Mouse (Mus musculus): ENCODE measurements around the gene Dao. TPM values are rescaled to one million over a fixed set of nuclear protein-coding genes. Genes with fewer than 3 reads are reported as not detected.

Dao gene
- polyA plus RNA-seq, 1 experiment from 2014 or later, result not detected

- WGBS, result 80% methylated on average over 8 of the region's 8 CpGs
- ATAC-seq (ENCODE audit: low read depth) (no peak), DNase-seq (ENCODE audit: low spot score) (no peak)
- H3K36me3 ChIP-seq (ENCODE audit: control insufficient read depth, insufficient read depth, low read length), result peaks cover 8% of the 10 kb centered on the region; the same call in 1 of the 2 replicates
- H3K9ac ChIP-seq (ENCODE audit: low read depth, low read length), result no peak overlapping the region
- no peaks in the 10 kb centered on the region for H3K27me3 ChIP-seq (replicated peaks; ENCODE audit: control insufficient read depth, insufficient read depth, low read length)
- no peak overlapping the region for H3K4me3 ChIP-seq (ENCODE audit: low read depth, low read length)
- H3K9me3 ChIP-seq (ENCODE audit: control insufficient read depth, low read length), result no peaks in the 10 kb centered on the region
- no peak overlapping the region for H3K27ac ChIP-seq (replicated peaks; ENCODE audit: low read depth, low read length)
- H3K4me2 ChIP-seq (ENCODE audit: low read depth, low read length), result no peak overlapping the region
- peaks cover 23% of the 10 kb centered on the region for H3K4me1 ChIP-seq (ENCODE audit: control insufficient read depth, insufficient read depth, low read length)
These were observed 26.9 kb upstream of the Dao start for GRCm38 (mm10) chr5:113976597-113976996.

- H3K9ac ChIP-seq (ENCODE audit: low read depth, low read length), result no peak overlapping the region
- H3K36me3 ChIP-seq (ENCODE audit: control insufficient read depth, insufficient read depth, low read length), result peaks cover 8% of the 10 kb centered on the region; the same call in 1 of the 2 replicates
- peaks cover 23% of the 10 kb centered on the region for H3K4me1 ChIP-seq (ENCODE audit: control insufficient read depth, insufficient read depth, low read length)
- H3K4me2 ChIP-seq (ENCODE audit: low read depth, low read length), result no peak overlapping the region
- no peaks in the 10 kb centered on the region for H3K9me3 ChIP-seq (ENCODE audit: control insufficient read depth, low read length)
- no peak for ATAC-seq (ENCODE audit: low read depth)
- H3K27ac ChIP-seq (replicated peaks; ENCODE audit: low read depth, low read length), result peak overlapping the region; percentile 28; the same call in 1 of the 2 replicates
- WGBS, result 61% methylated on average over 8 of the region's 8 CpGs
- H3K27me3 ChIP-seq (replicated peaks; ENCODE audit: control insufficient read depth, insufficient read depth, low read length), result no peaks in the 10 kb centered on the region
- DNase-seq (ENCODE audit: low spot score), result no peak
- H3K4me3 ChIP-seq (ENCODE audit: low read depth, low read length), result no peak overlapping the region
These were observed 26.2 kb upstream of the Dao start for GRCm38 (mm10) chr5:113977309-113977708.

GRCm38 (mm10) chr5:113980511-113980910, 23.0 kb upstream of the Dao start:
- no peak overlapping the region for H3K27ac ChIP-seq (replicated peaks; ENCODE audit: low read depth, low read length)
- no peak for ATAC-seq (ENCODE audit: low read depth)
- peaks cover 11% of the 10 kb centered on the region for H3K4me1 ChIP-seq (ENCODE audit: control insufficient read depth, insufficient read depth, low read length)
- H3K27me3 ChIP-seq (replicated peaks; ENCODE audit: control insufficient read depth, insufficient read depth, low read length), result no peaks in the 10 kb centered on the region
- no peak overlapping the region for H3K4me3 ChIP-seq (ENCODE audit: low read depth, low read length)
- 75% methylated on average over 1 of the region's 1 CpGs for WGBS
- H3K9ac ChIP-seq (ENCODE audit: low read depth, low read length), result no peak overlapping the region
- H3K9me3 ChIP-seq (ENCODE audit: control insufficient read depth, low read length), result no peaks in the 10 kb centered on the region
- no peak overlapping the region for H3K4me2 ChIP-seq (ENCODE audit: low read depth, low read length)
- DNase-seq (ENCODE audit: low spot score), result no peak
- peaks cover 8% of the 10 kb centered on the region; the same call in 1 of the 2 replicates for H3K36me3 ChIP-seq (ENCODE audit: control insufficient read depth, insufficient read depth, low read length)

- ATAC-seq (ENCODE audit: low read depth) (no peak), DNase-seq (ENCODE audit: low spot score) (no peak)
- H3K4me3 ChIP-seq (ENCODE audit: low read depth, low read length), result no peak overlapping the region
- no peak overlapping the region for H3K4me2 ChIP-seq (ENCODE audit: low read depth, low read length)
- H3K36me3 ChIP-seq (ENCODE audit: control insufficient read depth, insufficient read depth, low read length), result peaks cover 8% of the 10 kb centered on the region; the same call in 1 of the 2 replicates
- H3K4me1 ChIP-seq (ENCODE audit: control insufficient read depth, insufficient read depth, low read length), result peaks cover 7% of the 10 kb centered on the region; the same call in 1 of the 2 replicates
- no peak overlapping the region for H3K9ac ChIP-seq (ENCODE audit: low read depth, low read length)
- H3K27me3 ChIP-seq (replicated peaks; ENCODE audit: control insufficient read depth, insufficient read depth, low read length), result no peaks in the 10 kb centered on the region
- WGBS, result 87% methylated on average over 6 of the region's 6 CpGs
- no peaks in the 10 kb centered on the region for H3K9me3 ChIP-seq (ENCODE audit: control insufficient read depth, low read length)
- H3K27ac ChIP-seq (replicated peaks; ENCODE audit: low read depth, low read length), result no peak overlapping the region
These were observed 22.3 kb upstream of the Dao start for GRCm38 (mm10) chr5:113981171-113981570.

DNA sequence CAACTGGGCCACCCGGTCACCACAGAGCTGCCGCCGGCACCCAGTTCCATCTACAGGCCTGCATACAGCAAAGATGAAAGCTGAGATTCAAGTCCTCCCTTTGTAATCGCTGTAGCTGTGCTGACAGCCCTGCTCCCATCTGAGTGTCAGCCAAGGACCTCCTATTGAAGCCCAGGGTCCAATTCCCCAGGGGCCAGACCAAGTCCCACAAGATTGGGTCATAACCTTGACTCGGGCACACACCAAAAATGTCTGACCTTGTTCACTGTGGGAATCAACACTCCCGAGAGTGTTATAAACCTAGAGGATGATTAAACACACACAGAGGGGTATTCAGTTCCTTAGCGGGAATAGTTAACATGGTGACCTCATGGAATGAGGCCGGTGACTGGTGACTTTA, 21.7 kb upstream of the Dao start:
- Histone ChIP-seq H3K9ac (ENCODE audit: low read depth, low read length) (no peak overlapping the region), H3K4me3 (ENCODE audit: low read depth, low read length) (no peak overlapping the region)

GRCm38 (mm10) chr5:113983541-113983940, 20.0 kb upstream of the Dao start:
- no peaks in the 10 kb centered on the region for H3K27me3 ChIP-seq (replicated peaks; ENCODE audit: control insufficient read depth, insufficient read depth, low read length)
- H3K9me3 ChIP-seq (ENCODE audit: control insufficient read depth, low read length), result no peaks in the 10 kb centered on the region
- H3K4me2 ChIP-seq (ENCODE audit: low read depth, low read length), result no peak overlapping the region
- WGBS, result 73% methylated on average over 6 of the region's 6 CpGs
- ATAC-seq (ENCODE audit: low read depth) (no peak), DNase-seq (ENCODE audit: low spot score) (no peak)
- H3K36me3 ChIP-seq (ENCODE audit: control insufficient read depth, insufficient read depth, low read length), result peaks cover 11% of the 10 kb centered on the region; the same call in 1 of the 2 replicates
- H3K4me3 ChIP-seq (ENCODE audit: low read depth, low read length), result no peak overlapping the region
- H3K9ac ChIP-seq (ENCODE audit: low read depth, low read length), result no peak overlapping the region
- no peak overlapping the region for H3K27ac ChIP-seq (replicated peaks; ENCODE audit: low read depth, low read length)
- peaks cover 12% of the 10 kb centered on the region; the same call in 1 of the 2 replicates for H3K4me1 ChIP-seq (ENCODE audit: control insufficient read depth, insufficient read depth, low read length)

More for the DNA sequence above, 21.7 kb upstream of the Dao start:
- ATAC-seq (ENCODE audit: low read depth), result no peak
- Histone ChIP-seq H3K4me1 (ENCODE audit: control insufficient read depth, insufficient read depth, low read length) (peaks cover 11% of the 10 kb centered on the region; the same call in 1 of the 2 replicates), H3K27ac (replicated peaks; ENCODE audit: low read depth, low read length) (no peak overlapping the region), H3K4me2 (ENCODE audit: low read depth, low read length) (no peak overlapping the region), H3K36me3 (ENCODE audit: control insufficient read depth, insufficient read depth, low read length) (peaks cover 10% of the 10 kb centered on the region; the same call in 1 of the 2 replicates), H3K9me3 (ENCODE audit: control insufficient read depth, low read length) (no peaks in the 10 kb centered on the region), H3K27me3 (replicated peaks; ENCODE audit: control insufficient read depth, insufficient read depth, low read length) (no peaks in the 10 kb centered on the region)
- no peak for DNase-seq (ENCODE audit: low spot score)
- 79% methylated on average over 8 of the region's 8 CpGs for WGBS

DNA sequence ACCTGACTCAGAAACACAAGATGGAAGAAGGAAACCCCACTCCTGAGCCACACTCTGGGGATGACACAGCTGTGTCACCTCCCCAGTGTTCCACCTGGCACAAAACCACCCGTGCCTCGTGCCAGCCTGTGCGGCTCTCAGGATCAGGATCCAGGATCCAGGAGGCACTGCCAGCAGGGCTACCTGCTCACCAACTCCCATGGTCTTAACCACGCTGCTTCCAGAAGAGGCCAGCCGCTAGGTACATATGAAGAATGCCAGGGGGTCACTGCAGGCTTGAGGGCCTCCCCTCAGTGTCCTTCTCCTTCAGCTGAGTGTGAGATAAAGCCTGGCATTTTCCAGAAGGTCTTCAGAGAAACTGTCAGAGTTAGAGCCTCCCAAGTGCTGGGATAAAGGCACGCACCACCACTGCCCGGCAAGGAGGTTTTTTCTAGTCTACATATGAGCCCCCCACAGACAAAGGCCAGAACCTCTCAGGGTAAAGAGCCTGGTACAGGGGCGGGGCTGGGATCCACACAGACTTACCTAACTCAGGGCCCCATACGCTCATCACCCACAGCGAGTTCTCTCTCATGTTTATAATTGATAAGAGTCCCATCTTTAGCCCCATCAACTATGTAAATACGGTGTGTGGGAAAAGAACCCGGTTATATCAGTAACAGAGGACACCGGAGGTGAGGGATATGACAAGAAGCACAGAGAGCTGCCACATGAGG, 19.3 kb upstream of the Dao start:
- no peak overlapping the region for H3K9ac ChIP-seq (ENCODE audit: low read depth, low read length)
- H3K4me1 ChIP-seq (ENCODE audit: control insufficient read depth, insufficient read depth, low read length), result peaks cover 12% of the 10 kb centered on the region; the same call in 1 of the 2 replicates
- H3K4me3 ChIP-seq (ENCODE audit: low read depth, low read length), result no peak overlapping the region
- WGBS, result 89% methylated on average over 12 of the region's 13 CpGs
- no peak overlapping the region for H3K4me2 ChIP-seq (ENCODE audit: low read depth, low read length)
- H3K36me3 ChIP-seq (ENCODE audit: control insufficient read depth, insufficient read depth, low read length), result peaks cover 16% of the 10 kb centered on the region; the same call in 1 of the 2 replicates
- no peaks in the 10 kb centered on the region for H3K27me3 ChIP-seq (replicated peaks; ENCODE audit: control insufficient read depth, insufficient read depth, low read length)
- ATAC-seq (ENCODE audit: low read depth) (no peak), DNase-seq (ENCODE audit: low spot score) (no peak)
- no peaks in the 10 kb centered on the region for H3K9me3 ChIP-seq (ENCODE audit: control insufficient read depth, low read length)
- no peak overlapping the region for H3K27ac ChIP-seq (replicated peaks; ENCODE audit: low read depth, low read length)

- ATAC-seq (ENCODE audit: low read depth) (no peak), DNase-seq (ENCODE audit: low spot score) (no peak)
- Histone ChIP-seq H3K4me2 (ENCODE audit: low read depth, low read length) (no peak overlapping the region), H3K27me3 (replicated peaks; ENCODE audit: control insufficient read depth, insufficient read depth, low read length) (no peaks in the 10 kb centered on the region), H3K9ac (ENCODE audit: low read depth, low read length) (no peak overlapping the region), H3K9me3 (ENCODE audit: control insufficient read depth, low read length) (no peaks in the 10 kb centered on the region), H3K27ac (replicated peaks; ENCODE audit: low read depth, low read length) (peak overlapping the region; percentile 18; the same call in 1 of the 2 replicates), H3K4me1 (ENCODE audit: control insufficient read depth, insufficient read depth, low read length) (peaks cover 5% of the 10 kb centered on the region; the same call in 1 of the 2 replicates), H3K36me3 (ENCODE audit: control insufficient read depth, insufficient read depth, low read length) (peaks cover 16% of the 10 kb centered on the region; the same call in 1 of the 2 replicates), H3K4me3 (ENCODE audit: low read depth, low read length) (no peak overlapping the region)
- 49% methylated on average over 2 of the region's 2 CpGs for WGBS
These were observed 17.8 kb upstream of the Dao start for GRCm38 (mm10) chr5:113985737-113986136.
